Mouse (Mus musculus) heart, adult 2 months (tissue): ENCODE measurements around the gene Agap2.

Source experiments
- CTCF ChIP-seq: fragments of 200-600 bp; IDR thresholded peaks from 2 replicates; pipeline ENCODE4 v1.8.1; 2022; ENCODE audit warnings: antibody characterized with exemption, mild to moderate bottlenecking, moderate library complexity
- EP300 ChIP-seq: fragments of 200-500 bp; IDR thresholded peaks from 2 replicates; pipeline ENCODE4 v1.6.1; 2011; ENCODE audit warnings: low read depth, low read length, control low read depth; ENCODE audit not compliant: insufficient read depth
- POLR2A ChIP-seq: fragments of 200-500 bp; IDR thresholded peaks from 2 replicates; pipeline ENCODE4 v1.6.1; 2011; ENCODE audit warnings: mild to moderate bottlenecking, low read depth, low read length, control low read depth; ENCODE audit not compliant: insufficient read depth

DNA sequence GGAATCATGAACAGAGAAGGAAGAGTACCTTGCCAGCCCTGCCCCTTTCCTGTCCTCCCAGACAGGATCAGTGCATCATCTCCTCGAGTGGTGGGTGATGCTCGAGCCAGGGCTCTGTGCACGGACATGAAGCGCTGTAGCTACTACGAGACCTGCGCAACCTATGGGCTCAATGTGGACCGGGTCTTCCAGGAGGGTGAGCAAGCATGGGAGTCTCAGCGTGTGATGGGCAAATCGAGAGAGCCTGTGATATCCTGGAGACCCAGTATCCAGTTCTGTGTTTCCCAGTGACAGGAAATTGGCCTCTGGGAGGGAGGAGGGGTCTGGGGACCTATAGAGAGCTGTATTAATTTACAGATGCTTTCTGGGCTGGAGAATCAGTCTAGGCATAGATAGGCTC lies 10.0 kb downstream of the Agap2 start:
- TF ChIP-seq CTCF (no peak), POLR2A (no peak), EP300 (no peak)
